Mouse (Mus musculus) ES-E14 (cell line): ENCODE measurements around the gene Nr2c1. TPM values are rescaled to one million over a fixed set of nuclear protein-coding genes. Genes with fewer than 3 reads are reported as not detected.

ENCODE experiments used
- DNase-seq: peaks from one replicate; pipeline ENCODE4 v3.0.0-alpha.2; 2013; ENCODE audit warnings: low read depth, low spot score
- H3K27ac ChIP-seq: 2 replicates; pipeline ENCODE4 v1.5.1; 2012; ENCODE audit warnings: low read depth, mild to moderate bottlenecking, low read length, moderate library complexity, mixed read lengths; ENCODE audit not compliant: poor library complexity, insufficient read depth, severe bottlenecking
- H3K36me3 ChIP-seq: 2 replicates; pipeline ENCODE4 v1.6.1; 2012; ENCODE audit warnings: mild to moderate bottlenecking, low read length, moderate library complexity, mixed read lengths; ENCODE audit not compliant: control insufficient read depth, poor library complexity, insufficient read depth, severe bottlenecking
- H3K4me1 ChIP-seq, 2 experiments: fragments of 150-350 bp in 1 of 2; sonication (generic) in 1 of 2; 2 replicates each; pipeline ENCODE4 v1.6.1; 2012; ENCODE audit warnings: low read length in 2 of 2, mild to moderate bottlenecking in 1 of 2, mixed read lengths in 1 of 2; ENCODE audit not compliant: control insufficient read depth in 2 of 2, insufficient read depth in 2 of 2, poor library complexity in 1 of 2
- H3K4me3 ChIP-seq, 2 experiments: fragments of 150-350 bp in 1 of 2; sonication (generic) in 1 of 2; 2 replicates each; pipeline ENCODE4 v1.5.1; 2012; ENCODE audit warnings: low read length in 2 of 2, low read depth in 1 of 2, mild to moderate bottlenecking in 1 of 2, mixed read lengths in 1 of 2; ENCODE audit not compliant: insufficient read depth in 1 of 2, poor library complexity in 1 of 2, severe bottlenecking in 1 of 2
- H3K9ac ChIP-seq: 2 replicates; pipeline ENCODE4 v1.6.1; 2012; ENCODE audit warnings: low read depth, mild to moderate bottlenecking, low read length, mixed read lengths; ENCODE audit not compliant: poor library complexity, insufficient read depth, severe bottlenecking
- H3K9me3 ChIP-seq: fragments of 150-350 bp; sonication (generic); 2 replicates; pipeline ENCODE4 v1.6.1; 2012; ENCODE audit warnings: low read depth, mild to moderate bottlenecking, low read length; ENCODE audit not compliant: control insufficient read depth, insufficient read depth
- CHD2 ChIP-seq: IDR thresholded peaks from 2 replicates; pipeline ENCODE4 v1.6.1; 2014; ENCODE audit warnings: mild to moderate bottlenecking, low read depth, low read length, inconsistent platforms
- HCFC1 ChIP-seq: IDR thresholded peaks from 2 replicates; pipeline ENCODE4 v1.6.1; 2012; ENCODE audit warnings: low read length, inconsistent platforms, borderline replicate concordance; ENCODE audit not compliant: insufficient read depth
- MAFK ChIP-seq: IDR thresholded peaks from 2 replicates; pipeline ENCODE4 v1.6.1; 2014; ENCODE audit warnings: mild to moderate bottlenecking, low read depth, low read length, inconsistent platforms; ENCODE audit not compliant: insufficient read depth
- ZC3H11A ChIP-seq: IDR thresholded peaks from 2 replicates; pipeline ENCODE4 v1.6.1; 2012; ENCODE audit warnings: low read depth, mild to moderate bottlenecking, inconsistent platforms, low read length, borderline replicate concordance
- ZNF384 ChIP-seq: IDR thresholded peaks from 2 replicates; pipeline ENCODE4 v1.6.1; 2012; ENCODE audit warnings: low read depth, low read length, inconsistent platforms
- in situ Hi-C, 2 experiments: fragments of 600-800 bp; cut with MboI; formaldehyde crosslinking; loops; one replicate each; pipeline ENCODE4 v1.15.1; 2025; ENCODE audit warnings: low sequenced_read_pairs in 2 of 2, inconsistent platforms in 1 of 2; ENCODE audit not compliant: unreplicated experiment in 2 of 2
- total RNA-seq: library from RNA; depleted of rRNA; stranded (reverse); fragments of 300-350 nt; gene quantifications from 2 replicates; pipeline ENCODE4 v1.2.3, GENCODE M21; 2012

Nr2c1 gene
- total RNA-seq, 1 experiment, result 6.5 TPM

GRCm38 (mm10) chr10:94159406-94159805 is 11.6 kb downstream of the Nr2c1 start:
- no peak overlapping the region for H3K9ac ChIP-seq
- 0 out of 4 replicates have a peak, but pooled peaks cover 0 to 4% of the 10 kb centered on the region in 2 experiments for H3K4me1 ChIP-seq
- peaks cover 3% of the 10 kb centered on the region; the same call in 1 of the 2 replicates for H3K36me3 ChIP-seq
- H3K27ac ChIP-seq, result no peak overlapping the region
- DNase-seq, result no peak
- in situ Hi-C loops, result no loop called here
- no peak overlapping the region for H3K4me3 ChIP-seq
- no peak for TF ChIP-seq ZC3H11A
- no peak for TF ChIP-seq MAFK
- no peak for TF ChIP-seq ZNF384
- TF ChIP-seq HCFC1, result no peak
- TF ChIP-seq CHD2, result no peak
- H3K9me3 ChIP-seq, result no peaks in the 10 kb centered on the region

- Histone ChIP-seq H3K4me3 (no peak overlapping the region), H3K9me3 (no peaks in the 10 kb centered on the region), H3K27ac (no peak overlapping the region), H3K4me1 (0 out of 4 replicates have a peak, but pooled peaks cover 0 to 4% of the 10 kb centered on the region in 2 experiments), H3K9ac (no peak overlapping the region), H3K36me3 (peaks cover 6% of the 10 kb centered on the region; the same call in 1 of the 2 replicates)
- in situ Hi-C loops, result no loop called here
- no peak for DNase-seq
- TF ChIP-seq ZNF384 (no peak), ZC3H11A (no peak), CHD2 (no peak), MAFK (no peak), HCFC1 (no peak)
These were observed 13.4 kb downstream of the Nr2c1 start for GRCm38 (mm10) chr10:94161051-94161765.

GRCm38 (mm10) chr10:94162031-94162430 is 14.2 kb downstream of the Nr2c1 start:
- Histone ChIP-seq H3K9me3 (no peaks in the 10 kb centered on the region), H3K9ac (no peak overlapping the region), H3K4me1 (0 out of 4 replicates have a peak, but pooled peaks cover 0 to 4% of the 10 kb centered on the region in 2 experiments), H3K4me3 (no peak overlapping the region), H3K27ac (no peak overlapping the region), H3K36me3 (peaks cover 10% of the 10 kb centered on the region)
- in situ Hi-C loops, result no loop called here
- TF ChIP-seq MAFK (no peak), ZC3H11A (no peak), CHD2 (no peak), HCFC1 (no peak), ZNF384 (no peak)
- DNase-seq, result no peak

GRCm38 (mm10) chr10:94164104-94164845 is 16.5 kb downstream of the Nr2c1 start:
- Histone ChIP-seq H3K9me3 (no peaks in the 10 kb centered on the region), H3K27ac (no peak overlapping the region), H3K36me3 (peaks cover 15% of the 10 kb centered on the region), H3K9ac (no peak overlapping the region), H3K4me3 (no peak overlapping the region), H3K4me1 (0 out of 4 replicates have a peak, but pooled peaks cover 0 to 2% of the 10 kb centered on the region in 2 experiments)
- in situ Hi-C loops, result no loop called here
- no peak for TF ChIP-seq MAFK
- no peak for DNase-seq
